Mouse (Mus musculus) spleen, adult 2 months (tissue): ENCODE results near the gene Lrrc3. TPM values are rescaled to one million over a fixed set of nuclear protein-coding genes. Genes with fewer than 3 reads are reported as not detected.
"Not testable (repeated sequence)": the region's sequence is repeated elsewhere in the genome, so short reads cannot be mapped to it uniquely, and the experiment has no call there.

ENCODE experiments used
- DNase-seq, 2 experiments: peaks; one replicate each; pipeline versions ENCODE4 v3.0.0 to v3.0.0-alpha.2; 2012 to 2021; ENCODE audit warnings: low spot score in 2 of 2, low read depth in 1 of 2
- H3K27ac ChIP-seq: fragments of 200-500 bp; 2 replicates; pipeline ENCODE4 v1.5.1; 2012; ENCODE audit warnings: low read length, inconsistent platforms; ENCODE audit not compliant: insufficient read depth
- H3K27me3 ChIP-seq: fragments of 200-500 bp; 2 replicates; pipeline ENCODE4 v1.6.1; 2012; ENCODE audit warnings: mild to moderate bottlenecking, moderate library complexity, low read length, inconsistent platforms; ENCODE audit not compliant: control insufficient read depth, insufficient read depth
- H3K36me3 ChIP-seq: fragments of 200-500 bp; 2 replicates; pipeline ENCODE4 v1.6.1; 2012; ENCODE audit warnings: mild to moderate bottlenecking, low read length, inconsistent platforms; ENCODE audit not compliant: control insufficient read depth, insufficient read depth
- H3K4me1 ChIP-seq: fragments of 200-500 bp; 2 replicates; pipeline ENCODE4 v1.6.1; 2011; ENCODE audit warnings: inconsistent platforms; ENCODE audit not compliant: control insufficient read depth, insufficient read depth, insufficient read length
- H3K4me3 ChIP-seq: fragments of 200-500 bp; 2 replicates; pipeline ENCODE4 v1.5.1; 2011; ENCODE audit warnings: mild to moderate bottlenecking, inconsistent platforms; ENCODE audit not compliant: insufficient read depth, insufficient read length; ENCODE audit errors: extremely low read depth
- CTCF ChIP-seq: fragments of 200-500 bp; IDR thresholded peaks from 2 replicates; pipeline ENCODE4 v1.5.1; 2011; ENCODE audit warnings: mild to moderate bottlenecking, inconsistent platforms; ENCODE audit not compliant: insufficient read depth, insufficient read length, insufficient replicate concordance; ENCODE audit errors: extremely low read depth
- POLR2A ChIP-seq: fragments of 200-500 bp; IDR thresholded peaks from 2 replicates; pipeline ENCODE4 v1.6.1; 2011; ENCODE audit warnings: low read depth, low read length, inconsistent platforms
- WGBS: fragments of 180-500 bp; shearing (Covaris S2); methylation state at CpG from one replicate; pipeline ENCODE4 v1.1.7; 2018; 5-methylcytosine and 5-hydroxymethylcytosine counted together
- polyA plus RNA-seq: library from polyadenylated mRNA; depleted of rRNA; stranded (reverse); fragments of >200 nt; gene quantifications from 2 replicates; pipeline ENCODE4 v1.2.3, GENCODE M21; 2012; rRNA removed

Lrrc3 gene
- 0.70 and 1.2 TPM in 2 replicates for polyA plus RNA-seq

- Histone ChIP-seq H3K4me3 (peak within 1 kb of the TSS; percentile 45), H3K27ac (no peak within 1 kb of the TSS)
These were observed at the start of gene Lrrc3 for GRCm38 (mm10) chr10:77902211-77902893. Gene Lrrc3 (minus strand): TSS chr10:77902536.

GRCm38 (mm10) chr10:77950468-77950867, 48.1 kb upstream of the Lrrc3 start:
- DNase-seq, H3K27me3 ChIP-seq, H3K36me3 ChIP-seq, H3K4me3 ChIP-seq, H3K27ac ChIP-seq, H3K4me1 ChIP-seq: not testable (repeated sequence)
- WGBS = 93% methylated on average over 9 of the region's 12 CpGs

More at GRCm38 (mm10) chr10:77902211-77902893, at the start of gene Lrrc3:
- TF ChIP-seq CTCF (no peak), POLR2A (no peak)
- H3K36me3 ChIP-seq = no peaks in the 10 kb centered on the region
- WGBS = 3% methylated on average over 44 of the region's 46 CpGs
- H3K27me3 ChIP-seq = peaks cover 16% of the 10 kb centered on the region
- DNase-seq = no peak
- H3K4me1 ChIP-seq = peaks cover 5% of the 10 kb centered on the region; the same call in 1 of the 2 replicates

- no peak for DNase-seq
- 79% methylated on average over 2 of the region's 2 CpGs for WGBS
- H3K27ac ChIP-seq = no peak overlapping the region
- TF ChIP-seq CTCF = no peak
- no peak for TF ChIP-seq POLR2A
- H3K4me1 ChIP-seq = no peaks in the 10 kb centered on the region
- no peaks in the 10 kb centered on the region for H3K36me3 ChIP-seq
- no peaks in the 10 kb centered on the region for H3K27me3 ChIP-seq
- H3K4me3 ChIP-seq = no peak overlapping the region
These were observed 37.3 kb upstream of the Lrrc3 start for GRCm38 (mm10) chr10:77939685-77940084.

GRCm38 (mm10) chr10:77927375-77927774, 25.0 kb upstream of the Lrrc3 start:
- Histone ChIP-seq H3K36me3 (no peaks in the 10 kb centered on the region), H3K27me3 (no peaks in the 10 kb centered on the region), H3K4me3 (no peak overlapping the region), H3K4me1 (no peaks in the 10 kb centered on the region), H3K27ac (no peak overlapping the region)
- TF ChIP-seq CTCF = no peak
- no peak for TF ChIP-seq POLR2A
- 85% methylated on average over 10 of the region's 10 CpGs for WGBS
- DNase-seq = no peak

- WGBS = 31% methylated on average over 7 of the region's 7 CpGs
- Histone ChIP-seq H3K27ac (no peak overlapping the region), H3K4me1 (no peaks in the 10 kb centered on the region), H3K4me3 (no peak overlapping the region), H3K27me3 (no peaks in the 10 kb centered on the region), H3K36me3 (no peaks in the 10 kb centered on the region)
- peak in 1 of 2 experiments; percentile 66 for DNase-seq
- TF ChIP-seq CTCF (peak; percentile 62; the same call in 1 of the 2 replicates), POLR2A (no peak)
These were observed 23.8 kb upstream of the Lrrc3 start for GRCm38 (mm10) chr10:77926140-77926539.

- no peak for TF ChIP-seq POLR2A
- no peak for TF ChIP-seq CTCF
- no peak overlapping the region for H3K4me3 ChIP-seq
- no peak overlapping the region for H3K27ac ChIP-seq
- H3K27me3 ChIP-seq = no peaks in the 10 kb centered on the region
- no peak for DNase-seq
- H3K4me1 ChIP-seq = no peaks in the 10 kb centered on the region
- no peaks in the 10 kb centered on the region for H3K36me3 ChIP-seq
- 25% methylated on average over 4 of the region's 4 CpGs for WGBS
These were observed 20.3 kb upstream of the Lrrc3 start for GRCm38 (mm10) chr10:77922681-77923080.

GRCm38 (mm10) chr10:77921009-77921408, 18.7 kb upstream of the Lrrc3 start:
- Histone ChIP-seq H3K4me3 (no peak overlapping the region), H3K4me1 (no peaks in the 10 kb centered on the region), H3K27me3 (no peaks in the 10 kb centered on the region), H3K27ac (no peak overlapping the region), H3K36me3 (no peaks in the 10 kb centered on the region)
- whole genome bisulfite sequencing = 75% methylated on average over 5 of the region's 5 CpGs
- no peak for DNase-seq
- TF ChIP-seq POLR2A = no peak
